Mouse (Mus musculus): ENCODE results near the gene Rbm7. TPM values are rescaled to one million over a fixed set of nuclear protein-coding genes. Genes with fewer than 3 reads are reported as not detected.

The Rbm7 gene
- total and polyA plus RNA-seq, 3 experiments = 73.4 to 220 (median 91.9) TPM

GRCm38 (mm10) chr9:48501192-48501591 is 6.1 kb upstream of the Rbm7 start:
- Histone ChIP-seq H3K9me3 (replicated peaks; ENCODE audit: low read length) (no peaks in the 10 kb centered on the region), H3K4me2 (ENCODE audit: insufficient read depth, low read depth, poor library complexity, severe bottlenecking) (no peak overlapping the region), H3K27me3 (replicated peaks) (no peaks in the 10 kb centered on the region), H3K79me2 (replicated peaks; ENCODE audit: control insufficient read depth, extremely low read depth, insufficient read depth, poor library complexity, severe bottlenecking) (0 out of 2 replicates have a peak, but pooled peaks cover under 1% of the 10 kb centered on the region), H3K9ac (ENCODE audit: insufficient read depth, low read depth) (no peak overlapping the region), H3K4me3 (replicated peaks in 1 of 3; ENCODE audit: low read depth in 2 of 3, low read length in 2 of 3, poor library complexity in 1 of 3) (no peak overlapping the region), H3K27ac (ENCODE audit: insufficient read depth, low read depth) (no peak overlapping the region), H3K4me1 (ENCODE audit: control insufficient read depth in 1 of 2, insufficient read depth in 2 of 2) (peaks cover under 1 to 2% of the 10 kb centered on the region in 2 experiments; a peak in 3 of 4 replicates), H3K36me3 (replicated peaks in 1 of 2; ENCODE audit: control insufficient read depth in 1 of 2, insufficient read depth in 1 of 2, low read length in 1 of 2) (peaks cover 0 to 3% of the 10 kb centered on the region in 2 experiments)
- no peak for DNase-seq (ENCODE audit: extremely low read depth)
- TF ChIP-seq CTCF (conservative IDR thresholded peaks at IDR 0.05 in 1 of 2, IDR thresholded peaks at IDR 0.05 in 1 of 2; ENCODE audit: low read depth in 2 of 2, low read length in 2 of 2) (peak in 1 of 2 experiments; percentile 9; a peak in 1 of 4 replicates), JUND (conservative IDR thresholded peaks at IDR 0.05; ENCODE audit: low read depth, low read length) (no peak)
- in situ Hi-C loops (cut with MboI; ENCODE audit: low pct_ligation_motif_present, low pct_unique_long_range_greater_than_20kb, low sequenced_read_pairs) (no loop called here), dilution Hi-C loops (cut with MboI; ENCODE audit: extremely low pct_ligation_motif_present, extremely low pct_unique_long_range_greater_than_20kb, low sequenced_read_pairs) (no loop called here)

DNA sequence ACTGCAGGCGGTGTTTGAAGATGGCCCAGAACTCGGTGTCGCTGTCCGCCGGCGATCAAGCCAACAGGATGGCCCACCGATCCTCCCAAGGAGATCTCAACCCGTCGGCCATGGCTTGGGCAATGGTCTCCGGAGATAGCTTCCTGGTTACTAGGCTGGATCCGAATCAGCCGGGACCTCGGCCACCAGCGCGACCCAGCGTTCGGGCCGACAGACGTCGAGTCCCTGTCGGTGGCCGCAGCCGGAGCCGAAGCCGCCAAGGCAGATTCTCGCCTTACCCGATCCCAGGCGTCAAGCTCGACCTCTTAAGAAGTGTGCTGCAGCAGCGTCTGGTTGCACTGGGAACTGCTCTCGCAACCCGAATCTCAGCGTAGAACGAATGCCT is 441 bp upstream of the Rbm7 start:
- DNase-seq (ENCODE audit: extremely low read depth) = no peak
- in situ Hi-C loops (cut with MboI; ENCODE audit: low pct_ligation_motif_present, low pct_unique_long_range_greater_than_20kb, low sequenced_read_pairs) (no loop called here), dilution Hi-C loops (cut with MboI; ENCODE audit: extremely low pct_ligation_motif_present, extremely low pct_unique_long_range_greater_than_20kb, low sequenced_read_pairs) (no loop called here)
- H3K27me3 ChIP-seq (replicated peaks) = no peaks in the 10 kb centered on the region
- peaks cover 20 to 33% of the 10 kb centered on the region in 2 experiments for H3K36me3 ChIP-seq (replicated peaks in 1 of 2; ENCODE audit: control insufficient read depth in 1 of 2, insufficient read depth in 1 of 2, low read length in 1 of 2)
- peak overlapping the region; percentile 98 for H3K9ac ChIP-seq (ENCODE audit: insufficient read depth, low read depth)
- peak overlapping the region; percentile 77 to 99 (median 90) for H3K4me3 ChIP-seq (replicated peaks in 1 of 3; ENCODE audit: low read depth in 2 of 3, low read length in 2 of 3, poor library complexity in 1 of 3)
- peak overlapping the region; percentile 84 for H3K27ac ChIP-seq (ENCODE audit: insufficient read depth, low read depth)
- peaks cover 37% of the 10 kb centered on the region for H3K79me2 ChIP-seq (replicated peaks; ENCODE audit: control insufficient read depth, extremely low read depth, insufficient read depth, poor library complexity, severe bottlenecking)
- H3K4me2 ChIP-seq (ENCODE audit: insufficient read depth, low read depth, poor library complexity, severe bottlenecking) = peak overlapping the region; percentile 97; the same call in 1 of the 2 replicates
- no peaks in the 10 kb centered on the region for H3K9me3 ChIP-seq (replicated peaks; ENCODE audit: low read length)
- H3K4me1 ChIP-seq (ENCODE audit: control insufficient read depth in 1 of 2, insufficient read depth in 2 of 2) = peaks cover 3 to 23% of the 10 kb centered on the region in 2 experiments; a peak in 3 of 4 replicates
- TF ChIP-seq GABPA (IDR thresholded peaks at IDR 0.05; ENCODE audit: insufficient replicate concordance, low read depth, low read length) (no peak), POLR2A (IDR thresholded peaks at IDR 0.05; ENCODE audit: low read depth, low read length) (no peak), MAX (IDR thresholded peaks at IDR 0.05; ENCODE audit: low read length) (0 out of 2 replicates have a peak, but pooled peaks have one; percentile 9), MXI1 (IDR thresholded peaks at IDR 0.05; ENCODE audit: low read depth, low read length) (peak; percentile 13; the same call in 1 of the 2 replicates), RCOR1 (conservative IDR thresholded peaks at IDR 0.05; ENCODE audit: low read depth, low read length) (no peak)

DNA sequence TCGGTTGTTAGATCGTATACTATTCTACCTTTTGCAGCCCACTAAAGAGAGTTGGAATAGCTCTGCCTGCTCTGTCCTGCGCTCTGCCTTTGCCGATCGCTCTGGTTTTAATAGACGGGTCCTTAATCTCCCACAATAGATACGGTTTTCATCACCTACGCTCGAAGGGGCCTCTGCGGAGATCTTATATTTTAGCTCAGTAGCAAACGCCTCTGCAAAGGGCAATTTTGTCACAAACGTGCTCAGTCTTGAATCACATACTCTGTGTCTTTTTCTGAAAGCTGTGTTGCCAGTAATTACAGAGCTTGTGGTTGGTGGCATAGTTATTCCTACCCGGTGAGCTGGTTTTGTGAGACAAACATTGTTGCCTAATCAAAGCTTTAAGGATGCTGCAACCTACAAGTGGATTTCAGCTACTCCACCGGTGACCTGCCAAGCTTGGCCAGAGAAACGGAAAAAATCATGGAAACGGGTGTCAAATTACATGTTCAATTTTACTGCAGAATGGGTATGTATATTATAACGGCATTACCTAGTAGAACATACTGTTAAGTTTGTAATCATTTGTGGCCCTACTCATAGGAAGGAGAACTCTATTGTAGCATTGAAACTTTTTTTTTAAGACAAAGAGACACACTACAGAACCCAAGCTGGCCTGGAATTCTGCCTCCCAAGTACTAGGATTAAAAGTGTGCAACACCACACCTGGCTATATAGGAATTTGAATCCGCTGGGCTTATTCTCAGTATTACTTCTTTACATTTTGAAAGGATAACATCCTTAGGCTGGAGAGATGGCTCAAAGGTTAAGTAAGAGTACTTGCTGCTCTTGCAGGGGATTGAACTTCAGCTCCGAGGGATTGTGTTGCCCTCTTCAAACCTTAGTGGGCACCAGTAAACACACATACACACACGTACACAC is 13.6 kb downstream of the Rbm7 start:
- peak overlapping the region; percentile 65 for H3K9ac ChIP-seq (ENCODE audit: insufficient read depth, low read depth)
- in situ Hi-C loops (cut with MboI; ENCODE audit: low pct_ligation_motif_present, low pct_unique_long_range_greater_than_20kb, low sequenced_read_pairs) = no loop called here
- peaks cover 5 to 49% of the 10 kb centered on the region in 2 experiments for H3K36me3 ChIP-seq (replicated peaks in 1 of 2; ENCODE audit: control insufficient read depth in 1 of 2, insufficient read depth in 1 of 2, low read length in 1 of 2)
- peak overlapping the region in 2 of 3 experiments; percentile 31 to 46 for H3K4me3 ChIP-seq (replicated peaks in 1 of 3; ENCODE audit: low read depth in 2 of 3, low read length in 2 of 3, poor library complexity in 1 of 3)
- dilution Hi-C loops (cut with MboI; ENCODE audit: extremely low pct_ligation_motif_present, extremely low pct_unique_long_range_greater_than_20kb, low sequenced_read_pairs) = no loop called here
- H3K9me3 ChIP-seq (replicated peaks; ENCODE audit: low read length) = no peaks in the 10 kb centered on the region
- no peaks in the 10 kb centered on the region for H3K27me3 ChIP-seq (replicated peaks)
- DNase-seq (ENCODE audit: extremely low read depth) = no peak
- peaks cover 26% of the 10 kb centered on the region for H3K79me2 ChIP-seq (replicated peaks; ENCODE audit: control insufficient read depth, extremely low read depth, insufficient read depth, poor library complexity, severe bottlenecking)
- peaks cover 9 to 44% of the 10 kb centered on the region in 2 experiments; a peak in 3 of 4 replicates for H3K4me1 ChIP-seq (ENCODE audit: control insufficient read depth in 1 of 2, insufficient read depth in 2 of 2)
- TF ChIP-seq IRF4 (IDR thresholded peaks at IDR 0.05; ENCODE audit: low read depth, low read length) = no peak
- no peak for TF ChIP-seq ZKSCAN1 (IDR thresholded peaks at IDR 0.05; ENCODE audit: borderline replicate concordance, low read depth, low read length)
- TF ChIP-seq CHD1 (IDR thresholded peaks at IDR 0.05; ENCODE audit: low read depth, low read length) = no peak
- TF ChIP-seq TCF12 (IDR thresholded peaks at IDR 0.05; ENCODE audit: low read depth, low read length) = no peak
- no peak for TF ChIP-seq MAZ (IDR thresholded peaks at IDR 0.05; ENCODE audit: low read depth, low read length)
- no peak for TF ChIP-seq GABPA (IDR thresholded peaks at IDR 0.05; ENCODE audit: insufficient replicate concordance, low read depth, low read length)
- no peak for TF ChIP-seq KAT2A (IDR thresholded peaks at IDR 0.05; ENCODE audit: insufficient replicate concordance, low read length)
- no peak for TF ChIP-seq UBTF (IDR thresholded peaks at IDR 0.05; ENCODE audit: low read depth, low read length)
- no peak for TF ChIP-seq ZC3H11A (IDR thresholded peaks at IDR 0.05; ENCODE audit: low read depth, low read length)
- peak overlapping the region; percentile 100 for H3K4me2 ChIP-seq (ENCODE audit: insufficient read depth, low read depth, poor library complexity, severe bottlenecking)
- H3K27ac ChIP-seq (ENCODE audit: insufficient read depth, low read depth) = no peak overlapping the region; the same call in 1 of the 2 replicates

All from CH12.LX (cell line).